Mouse (Mus musculus) lung, postnatal 10 days (tissue): ENCODE measurements around the gene Abhd16b.

Experiments used
- DNase-seq: peaks from one replicate; pipeline ENCODE4 v3.0.0; 2021

Abhd16b gene

DNA sequence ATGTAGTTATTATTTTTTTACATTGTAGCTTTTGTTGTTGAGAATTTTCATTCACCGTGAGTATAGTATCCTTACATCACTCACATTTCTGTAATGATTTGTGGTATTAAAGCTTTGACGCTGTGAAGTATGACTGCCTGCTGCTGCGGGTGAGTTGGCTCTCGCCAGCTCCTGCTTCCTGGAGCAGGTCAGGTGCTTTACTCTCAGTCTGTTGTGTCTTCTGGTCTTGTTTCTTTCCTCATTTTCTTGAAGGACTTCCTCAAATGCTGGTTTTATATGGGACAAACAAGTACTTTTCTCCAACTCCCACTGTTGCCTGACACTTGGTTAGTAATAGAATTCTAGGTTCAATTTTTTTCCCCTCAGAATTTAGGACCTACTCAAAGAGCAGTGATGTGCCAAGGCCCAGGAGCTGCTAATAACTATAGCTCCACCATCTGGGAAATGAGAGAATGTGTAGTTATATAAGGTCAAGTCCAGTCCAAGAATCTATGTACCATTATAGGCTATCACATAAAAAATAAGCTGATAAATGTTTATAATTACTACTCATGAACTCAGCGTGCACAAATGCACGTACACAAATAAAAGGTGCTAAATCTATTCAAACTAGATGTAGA, 48.9 kb downstream of the Abhd16b start:
- DNase-seq = no peak
